Mouse (Mus musculus): ENCODE results near the gene Tcstv3. TPM values are rescaled to one million over a fixed set of nuclear protein-coding genes. Genes with fewer than 3 reads are reported as not detected.

Tcstv3 gene
- polyA plus RNA-seq, 1 experiment from 2014 or later = not detected

GRCm38 (mm10) chr13:120320721-120321120 is 4.0 kb downstream of the Tcstv3 start:
- no peaks in the 10 kb centered on the region for H3K36me3 ChIP-seq (ENCODE audit: control insufficient read depth, insufficient read depth)
- H3K9ac ChIP-seq (ENCODE audit: low read length) = no peak overlapping the region
- ATAC-seq (replicated peaks; ENCODE audit: extremely low read depth, insufficient read depth, low FRiP score) = no peak
- no peak overlapping the region for H3K4me2 ChIP-seq (ENCODE audit: low read depth, low read length)
- H3K4me3 ChIP-seq (ENCODE audit: low read length) = no peak overlapping the region
- H3K9me3 ChIP-seq (replicated peaks; ENCODE audit: control insufficient read depth, low read length) = no peaks in the 10 kb centered on the region
- H3K4me1 ChIP-seq (ENCODE audit: control insufficient read depth, insufficient read depth, low read length) = no peaks in the 10 kb centered on the region
- H3K27me3 ChIP-seq (ENCODE audit: control insufficient read depth, insufficient read depth, low read length) = no peaks in the 10 kb centered on the region
- 96% methylated on average over 1 of the region's 1 CpGs for WGBS
- no peak overlapping the region for H3K27ac ChIP-seq (ENCODE audit: low read length)

Other genes starting within 250 kb of the Tcstv3 start
- gene Gm20767, start 176.6 kb upstream of the Tcstv3 start, polyA plus RNA-seq (2015; fragmentation: Nextera tagmentation; extraction: Ambion mirVana) = not detected in 2 replicates
- gene Gm21818, start 144.4 kb upstream of the Tcstv3 start, polyA plus RNA-seq (2015; fragmentation: Nextera tagmentation; extraction: Ambion mirVana) = not detected in 2 replicates
- not detected in 2 replicates for gene Gm21762, start 100.9 kb upstream of the Tcstv3 start, polyA plus RNA-seq (2015; fragmentation: Nextera tagmentation; extraction: Ambion mirVana)
- gene Gm21731, start 77.8 kb upstream of the Tcstv3 start, polyA plus RNA-seq (2015; fragmentation: Nextera tagmentation; extraction: Ambion mirVana) = not detected in 2 replicates
- gene AF067061, start 53.8 kb upstream of the Tcstv3 start, polyA plus RNA-seq (2015; fragmentation: Nextera tagmentation; extraction: Ambion mirVana) = not detected in 2 replicates
- 0.99 and 3.2 TPM in 2 replicates for gene BC147527, start 16.5 kb upstream of the Tcstv3 start, polyA plus RNA-seq (2015; fragmentation: Nextera tagmentation; extraction: Ambion mirVana)

All from heart, embryonic 16.5 days (tissue).